Mouse (Mus musculus) C2C12 (cell line): Measurements from ENCODE around the gene Nfic. TPM values are rescaled to one million over a fixed set of nuclear protein-coding genes. Genes with fewer than 3 reads are reported as not detected.

Experiments
- H3K27me3 ChIP-seq: one replicate; pipeline ENCODE4 v1.6.1; 2011; ENCODE audit not compliant: control insufficient read depth, insufficient read depth, insufficient read length
- H3K36me3 ChIP-seq: one replicate; pipeline ENCODE4 v1.6.1; 2011; ENCODE audit not compliant: control insufficient read depth, insufficient read depth
- H3K4me3 ChIP-seq: one replicate; pipeline ENCODE4 v1.5.1; 2011; ENCODE audit warnings: mild to moderate bottlenecking, control low read depth; ENCODE audit not compliant: poor library complexity, insufficient read depth, severe bottlenecking
- H3K79me2 ChIP-seq: one replicate; pipeline ENCODE4 v1.6.1; 2011; ENCODE audit not compliant: control insufficient read depth, insufficient read depth
- H3K79me3 ChIP-seq: one replicate; pipeline ENCODE4 v1.6.1; 2011; ENCODE audit warnings: low read depth, control low read depth
- H3ac ChIP-seq: one replicate; pipeline ENCODE3; 2011; ENCODE audit warnings: low read depth; ENCODE audit not compliant: control insufficient read depth, insufficient read length
- CEBPB ChIP-seq: IDR thresholded peaks from one replicate; pipeline ENCODE4 v1.6.1; 2011; ENCODE audit warnings: low read depth, mild to moderate bottlenecking, control low read depth, moderate library complexity
- CTCF ChIP-seq: IDR thresholded peaks from one replicate; pipeline ENCODE4 v1.5.1; 2011; ENCODE audit not compliant: control insufficient read depth, insufficient read depth, insufficient read length
- FOSL1 ChIP-seq: IDR thresholded peaks from one replicate; pipeline ENCODE4 v1.8.0; 2011; ENCODE audit warnings: mild to moderate bottlenecking, low read length; ENCODE audit not compliant: poor library complexity, insufficient read depth, severe bottlenecking
- MAX ChIP-seq: IDR thresholded peaks from one replicate; pipeline ENCODE4 v1.6.1; 2011; ENCODE audit warnings: mild to moderate bottlenecking, control low read depth
- MYOD1 ChIP-seq: IDR thresholded peaks from one replicate; pipeline ENCODE4 v1.6.1; 2011; ENCODE audit warnings: low read depth; ENCODE audit not compliant: control insufficient read depth, insufficient read length
- MYOG ChIP-seq: IDR thresholded peaks from one replicate; pipeline ENCODE4 v1.6.1; 2011; ENCODE audit not compliant: control insufficient read depth, insufficient read length; ENCODE audit errors: extremely low read depth
- USF1 ChIP-seq: IDR thresholded peaks from one replicate; pipeline ENCODE4 v1.6.1; 2011; ENCODE audit warnings: low read depth, mild to moderate bottlenecking, control low read depth, moderate library complexity
- polyA plus RNA-seq: library from polyadenylated mRNA; unstranded; fragments of >200 nt; fragmentation: generic; extraction: Trizol; gene quantifications from one replicate; pipeline ENCODE4 v1.2.1, GENCODE M21; 2012; ENCODE audit warnings: missing spikeins

Gene Nfic
- polyA plus RNA-seq, 1 experiment: 86.7 TPM

DNA sequence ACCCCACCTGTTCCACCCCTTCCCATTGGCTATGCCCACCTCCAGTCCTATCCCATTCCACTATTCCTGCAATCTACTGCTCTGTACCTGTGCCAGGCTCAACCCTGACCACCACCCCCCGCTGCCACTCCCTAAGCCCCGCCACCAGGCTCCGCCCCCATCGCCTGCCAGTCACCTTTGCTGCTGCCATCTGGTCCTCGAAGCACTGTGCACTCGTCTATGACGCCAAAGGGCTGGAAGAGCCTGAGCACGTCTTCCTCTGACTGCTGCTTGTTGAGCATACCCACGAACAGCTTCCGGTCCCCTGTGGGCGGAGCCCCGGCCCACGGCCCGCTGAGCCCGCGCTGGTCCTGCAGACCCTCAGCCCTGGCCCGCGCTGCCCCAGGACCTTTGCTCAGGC, 15.0 kb upstream of the Nfic start:
- TF ChIP-seq FOSL1 (no peak), MAX (no peak), MYOG (no peak), USF1 (no peak), CEBPB (no peak), CTCF (no peak), MYOD1 (no peak)
- H3ac ChIP-seq: no peak overlapping the region
- peaks cover 72% of the 10 kb centered on the region for H3K27me3 ChIP-seq
- no peaks in the 10 kb centered on the region for H3K79me3 ChIP-seq
- H3K4me3 ChIP-seq: no peak overlapping the region
- no peaks in the 10 kb centered on the region for H3K36me3 ChIP-seq
- no peaks in the 10 kb centered on the region for H3K79me2 ChIP-seq

DNA sequence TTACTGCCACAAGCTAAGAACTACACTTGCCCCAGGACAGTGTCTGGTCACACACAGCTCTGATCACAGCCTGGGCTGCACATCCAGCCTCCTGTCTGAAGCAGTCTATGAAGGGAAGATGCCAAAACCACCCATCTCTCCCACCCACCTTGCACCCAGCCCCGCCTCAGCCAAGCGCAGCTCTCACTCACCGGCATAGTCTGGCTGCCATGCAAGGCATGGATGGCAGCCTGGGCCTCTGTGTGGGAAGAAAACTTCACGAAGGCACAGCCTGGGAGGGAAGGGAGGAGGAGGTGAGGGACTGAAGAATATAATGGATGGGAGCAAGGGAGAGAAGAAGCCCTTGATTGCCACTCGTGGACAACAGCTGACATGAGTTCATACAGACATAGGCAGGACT, 13.8 kb upstream of the Nfic start:
- Histone ChIP-seq H3K27me3 (peaks cover 60% of the 10 kb centered on the region), H3K36me3 (no peaks in the 10 kb centered on the region), H3ac (no peak overlapping the region), H3K79me2 (no peaks in the 10 kb centered on the region), H3K4me3 (no peak overlapping the region), H3K79me3 (no peaks in the 10 kb centered on the region)
- TF ChIP-seq MYOD1: no peak
- TF ChIP-seq CTCF: no peak
- TF ChIP-seq FOSL1: no peak
- no peak for TF ChIP-seq USF1
- TF ChIP-seq CEBPB: no peak
- TF ChIP-seq MYOG: no peak
- TF ChIP-seq MAX: no peak

DNA sequence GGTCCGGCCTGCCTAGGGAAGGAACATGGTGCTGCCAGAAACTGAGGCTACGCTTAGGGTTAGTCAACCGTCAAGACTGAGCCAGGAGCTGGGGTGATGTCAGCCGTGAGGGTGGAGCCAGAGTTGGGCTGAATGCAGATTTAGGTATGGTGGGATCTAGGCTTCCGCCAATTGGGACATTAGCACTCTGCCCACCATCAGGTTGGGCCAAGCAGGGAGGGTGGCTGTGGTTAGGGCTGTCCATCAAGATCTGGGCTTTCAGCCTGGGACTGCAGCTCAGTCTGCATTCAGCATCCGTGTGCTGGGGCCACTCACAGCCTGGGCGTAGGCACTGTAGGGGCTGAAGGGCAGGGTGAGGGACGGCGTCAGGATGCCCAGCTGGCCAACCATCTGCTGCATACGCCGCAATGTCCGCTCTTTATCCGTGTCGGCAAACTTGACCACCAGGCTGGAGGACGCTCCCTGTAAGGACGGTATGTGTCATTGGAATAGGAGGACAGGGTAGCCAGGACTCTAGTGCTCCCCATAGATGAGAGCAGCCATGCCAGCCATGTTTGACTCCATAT, 12.3 kb upstream of the Nfic start:
- H3K4me3 ChIP-seq: no peak overlapping the region
- H3K79me2 ChIP-seq: no peaks in the 10 kb centered on the region
- no peak for TF ChIP-seq MYOG
- no peak for TF ChIP-seq MAX
- no peak for TF ChIP-seq CEBPB
- no peak for TF ChIP-seq FOSL1
- no peak for TF ChIP-seq CTCF
- no peak for TF ChIP-seq USF1
- H3K27me3 ChIP-seq: peaks cover 45% of the 10 kb centered on the region
- H3K36me3 ChIP-seq: no peaks in the 10 kb centered on the region
- H3K79me3 ChIP-seq: no peaks in the 10 kb centered on the region
- H3ac ChIP-seq: no peak overlapping the region

DNA sequence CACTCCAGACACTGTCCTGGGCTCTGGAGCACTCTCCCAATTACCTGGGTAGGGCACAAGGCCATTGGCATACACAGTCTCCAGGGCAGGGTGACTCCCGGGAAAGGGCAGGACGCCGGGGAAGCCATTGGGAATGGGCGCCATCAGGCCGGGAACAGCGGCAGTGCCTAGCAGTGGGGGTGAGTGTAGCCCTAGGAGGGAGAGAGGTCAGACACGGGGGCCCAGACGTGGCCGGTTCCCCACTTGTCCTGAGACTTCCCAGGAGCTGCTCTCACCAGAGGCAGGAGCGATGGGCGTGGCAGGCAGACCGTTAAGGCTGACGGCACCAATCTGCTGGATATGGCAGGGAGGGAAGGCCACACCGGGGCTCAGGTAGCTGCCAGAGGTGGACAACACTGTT, 11.4 kb upstream of the Nfic start:
- no peak for TF ChIP-seq MYOG
- TF ChIP-seq CTCF: no peak
- no peaks in the 10 kb centered on the region for H3K36me3 ChIP-seq
- peaks cover 45% of the 10 kb centered on the region for H3K27me3 ChIP-seq

DNA sequence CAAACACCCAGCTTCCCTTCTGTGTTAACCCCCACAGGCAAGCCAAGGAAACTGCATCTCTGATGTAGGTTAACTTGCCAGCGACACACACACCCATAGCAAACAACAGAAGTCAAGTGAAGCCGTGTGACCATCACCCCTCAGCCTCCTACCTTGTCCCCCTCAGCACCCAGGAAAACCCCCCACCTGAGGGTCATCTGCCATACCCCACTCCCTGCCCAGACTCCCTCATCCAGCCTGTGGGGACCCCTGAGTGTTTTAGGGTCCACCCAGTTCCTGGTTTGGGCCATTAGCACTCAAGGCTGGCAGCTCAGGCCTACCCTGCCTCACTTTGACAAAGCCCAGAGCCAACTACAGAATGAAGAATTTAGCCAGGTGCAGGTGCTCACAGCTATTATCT, 10.6 kb upstream of the Nfic start:
- TF ChIP-seq MYOG (no peak), CTCF (no peak), MAX (no peak), USF1 (no peak), FOSL1 (no peak), CEBPB (no peak), MYOD1 (no peak)
- H3K4me3 ChIP-seq: no peak overlapping the region
- H3K36me3 ChIP-seq: no peaks in the 10 kb centered on the region
- no peaks in the 10 kb centered on the region for H3K79me3 ChIP-seq
- no peaks in the 10 kb centered on the region for H3K79me2 ChIP-seq
- peaks cover 43% of the 10 kb centered on the region for H3K27me3 ChIP-seq
- H3ac ChIP-seq: no peak overlapping the region

More for the DNA sequence above, 11.4 kb upstream of the Nfic start:
- Histone ChIP-seq H3ac (no peak overlapping the region), H3K79me2 (no peaks in the 10 kb centered on the region), H3K79me3 (no peaks in the 10 kb centered on the region), H3K4me3 (no peak overlapping the region)

DNA sequence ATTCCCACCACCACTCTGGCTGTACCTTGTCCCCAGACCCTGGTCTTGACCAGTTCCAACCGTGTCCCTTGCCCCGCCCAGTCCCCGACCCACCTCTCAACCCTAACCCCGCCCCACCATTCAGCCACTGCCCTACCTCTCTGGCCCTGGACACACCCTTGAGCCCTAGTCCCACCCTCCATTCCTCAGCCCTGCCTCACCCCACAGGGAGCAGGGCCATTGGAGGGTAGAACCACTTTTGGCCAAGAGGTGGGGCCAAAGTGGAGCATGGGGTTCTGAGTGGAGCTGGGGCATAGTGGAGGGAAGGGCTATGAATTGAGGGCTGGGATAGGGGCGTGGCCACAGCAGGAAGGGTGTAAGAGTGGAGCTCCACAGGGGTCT, 9.8 kb upstream of the Nfic start:
- Histone ChIP-seq H3K4me3 (no peak overlapping the region), H3K79me2 (no peaks in the 10 kb centered on the region), H3K27me3 (peaks cover 37% of the 10 kb centered on the region), H3K79me3 (no peaks in the 10 kb centered on the region), H3K36me3 (no peaks in the 10 kb centered on the region), H3ac (no peak overlapping the region)
- no peak for TF ChIP-seq MYOG
- TF ChIP-seq MYOD1: no peak
- no peak for TF ChIP-seq MAX
- TF ChIP-seq USF1: no peak
- no peak for TF ChIP-seq CEBPB
- no peak for TF ChIP-seq FOSL1
- no peak for TF ChIP-seq CTCF
